Mouse (Mus musculus) mouse embryonic stem cell (cell line): ENCODE measurements around the gene Cd276.

Source experiments
- in situ Hi-C, 2 experiments: fragments of 300-500 bp; cut with MboI; formaldehyde crosslinking; loops; 1 replicate in 1 of 2; 3 replicates in 1 of 2; pipeline ENCODE4 v1.14.3; 2019 to 2020; ENCODE audit warnings: low sequenced_read_pairs in 2 of 2, low pct_unique_long_range_greater_than_20kb in 1 of 2, mixed read lengths in 1 of 2; ENCODE audit not compliant: unreplicated experiment in 1 of 2

Gene Cd276

DNA sequence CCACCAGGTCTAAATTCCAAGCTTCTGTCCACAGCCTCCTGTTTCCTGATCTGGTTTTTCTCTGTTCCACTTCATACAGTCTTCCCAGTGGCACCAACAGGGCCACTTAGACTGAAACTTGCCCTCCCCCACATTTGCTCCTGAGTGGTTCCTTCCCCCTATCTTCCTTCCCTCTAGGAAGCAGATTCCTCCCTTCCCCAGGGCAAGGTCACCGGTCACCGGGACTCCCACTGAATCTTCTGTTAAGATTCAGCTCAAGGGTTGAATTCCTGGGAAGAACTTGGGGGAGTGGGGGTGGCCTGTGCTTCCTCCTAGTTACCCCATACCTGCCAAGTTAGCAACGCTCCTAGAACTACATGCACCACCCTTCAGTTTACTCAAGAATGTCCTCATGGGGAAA is 68.2 kb downstream of the Cd276 start:
- in situ Hi-C loops, result no loop called here
